Mouse (Mus musculus) liver, postnatal 0 days (tissue): ENCODE measurements at regions not wholly inside any gene's neighbourhood (a gene's known extent, or its start where the extent isn't known, plus 50 kb on each side); places are given as distances from the start of the nearest gene placed in this dataset.

Source experiments
- CTCF ChIP-seq: sonication (generic); IDR thresholded peaks from 2 replicates; pipeline ENCODE4 v1.5.1; 2016; ENCODE audit warnings: antibody characterized with exemption, low read depth
- EP300 ChIP-seq: IDR thresholded peaks from 2 replicates; pipeline ENCODE4 v1.6.1; 2016; ENCODE audit warnings: antibody characterized with exemption, low read depth, mild to moderate bottlenecking

DNA sequence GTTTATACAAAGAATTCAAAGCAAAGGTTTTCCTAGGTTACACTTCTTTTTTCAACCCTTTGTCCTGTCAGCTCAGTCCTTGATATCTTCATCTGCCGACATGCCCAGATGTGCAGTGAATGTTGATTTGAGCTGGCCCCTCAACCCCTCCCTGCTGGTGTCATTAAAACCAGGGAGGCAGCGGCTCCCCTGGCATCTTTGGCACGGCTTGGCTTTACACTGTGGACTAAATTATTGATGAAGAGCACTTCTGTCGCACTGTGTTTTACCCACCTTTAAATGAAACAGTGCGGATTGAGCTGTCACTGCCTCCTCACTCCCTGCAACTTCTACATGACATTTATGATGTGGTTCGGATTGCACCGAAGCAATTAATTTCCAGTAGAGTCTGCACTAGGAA, 387.4 kb upstream of the Vrk2 start:
- TF ChIP-seq CTCF: no peak
- TF ChIP-seq EP300: no peak
